Mouse (Mus musculus) heart, postnatal 0 days (tissue): Measurements from ENCODE around the gene Zmat5. TPM values are rescaled to one million over a fixed set of nuclear protein-coding genes. Genes with fewer than 3 reads are reported as not detected.

Experiments used
- ATAC-seq: fragments of 200-750 bp; cut with Nextera tagmentation; 2 replicates; pipeline ENCODE4 v1.8.0; 2017; ENCODE audit warnings: low read depth, moderate number of reproducible peaks, moderate library complexity; ENCODE audit not compliant: insufficient read depth
- DNase-seq: peaks from one replicate; pipeline ENCODE4 v3.0.0-alpha.2; 2016; ENCODE audit warnings: low spot score
- H3K27ac ChIP-seq: fragments of 300-500 bp; sonication (generic); 2 replicates; pipeline ENCODE4 v1.5.1; 2014; ENCODE audit warnings: low read depth, mild to moderate bottlenecking
- H3K27me3 ChIP-seq: fragments of 300-500 bp; sonication (generic); 2 replicates; pipeline ENCODE4 v1.6.1; 2014; ENCODE audit warnings: low read length, mixed read lengths; ENCODE audit not compliant: control insufficient read depth, insufficient read depth
- H3K36me3 ChIP-seq: fragments of 300-500 bp; sonication (generic); replicated peaks from 2 replicates; pipeline ENCODE4 v1.6.1; 2014; ENCODE audit warnings: low read length, mixed read lengths; ENCODE audit not compliant: control insufficient read depth, insufficient read depth
- H3K4me1 ChIP-seq: fragments of 300-500 bp; sonication (generic); 2 replicates; pipeline ENCODE4 v1.6.1; 2014; ENCODE audit warnings: antibody characterized with exemption; ENCODE audit not compliant: control insufficient read depth, insufficient read depth
- H3K4me2 ChIP-seq: fragments of 300-500 bp; sonication (generic); 2 replicates; pipeline ENCODE4 v1.6.1; 2014; ENCODE audit warnings: low read depth, mild to moderate bottlenecking, low read length, moderate library complexity
- H3K4me3 ChIP-seq: fragments of 300-500 bp; sonication (generic); 2 replicates; pipeline ENCODE4 v1.5.1; 2014; ENCODE audit warnings: low read depth, low read length
- H3K9ac ChIP-seq: fragments of 300-500 bp; sonication (generic); replicated peaks from 2 replicates; pipeline ENCODE4 v1.6.1; 2014; ENCODE audit warnings: low read depth, low read length, mixed read lengths
- H3K9me3 ChIP-seq: fragments of 300-500 bp; sonication (generic); replicated peaks from 2 replicates; pipeline ENCODE4 v1.6.1; 2016; ENCODE audit warnings: low read length; ENCODE audit not compliant: control insufficient read depth
- CTCF ChIP-seq: IDR thresholded peaks from 2 replicates; pipeline ENCODE4 v1.5.1; 2016; ENCODE audit warnings: antibody characterized with exemption, control low read depth, low read depth
- EP300 ChIP-seq: IDR thresholded peaks from 2 replicates; pipeline ENCODE4 v1.6.1; 2016; ENCODE audit warnings: antibody characterized with exemption, low read depth
- WGBS: fragments of 180-500 bp; shearing (Covaris S2); extraction: QIAGEN DNeasy Blood & Tissue Kit; methylation state at CpG from one replicate; pipeline ENCODE4 v1.1.7; 2014; 5-methylcytosine and 5-hydroxymethylcytosine counted together
- polyA plus RNA-seq: library from polyadenylated mRNA; unstranded; fragments of >200 nt; fragmentation: Nextera tagmentation; extraction: Ambion mirVana; gene quantifications from 2 replicates; pipeline ENCODE4 v1.2.1, GENCODE M21; 2015
- total RNA-seq: library from RNA; depleted of rRNA; stranded (reverse); fragments of >200 nt; gene quantifications from 2 replicates; pipeline ENCODE4 v1.2.3, GENCODE M21; 2014; ENCODE audit warnings: low replicate concordance

The Zmat5 gene
- total and polyA plus RNA-seq, 2 experiments from 2014 or later = 35.1 to 50.5 TPM

DNA sequence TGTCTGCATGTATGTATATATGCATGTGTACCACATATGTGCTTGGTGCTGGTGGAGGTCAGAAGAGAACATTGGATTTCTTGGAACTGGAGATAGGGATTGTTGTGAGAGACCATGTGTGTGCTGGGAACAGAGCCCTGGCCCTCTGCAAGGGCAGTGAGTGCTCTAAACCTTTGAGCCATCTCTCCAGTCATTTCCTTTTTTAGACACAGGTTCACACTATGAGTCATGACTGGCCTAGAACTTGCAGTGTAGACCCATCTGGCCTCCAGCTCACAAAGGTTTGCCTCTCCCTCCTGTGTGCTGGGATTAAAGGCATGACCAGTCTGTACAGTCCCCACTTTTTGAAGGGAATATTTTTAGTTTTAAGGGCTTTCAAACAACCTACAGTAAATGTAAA lies 8.3 kb downstream of the Zmat5 start:
- no peak overlapping the region for H3K4me2 ChIP-seq

DNA sequence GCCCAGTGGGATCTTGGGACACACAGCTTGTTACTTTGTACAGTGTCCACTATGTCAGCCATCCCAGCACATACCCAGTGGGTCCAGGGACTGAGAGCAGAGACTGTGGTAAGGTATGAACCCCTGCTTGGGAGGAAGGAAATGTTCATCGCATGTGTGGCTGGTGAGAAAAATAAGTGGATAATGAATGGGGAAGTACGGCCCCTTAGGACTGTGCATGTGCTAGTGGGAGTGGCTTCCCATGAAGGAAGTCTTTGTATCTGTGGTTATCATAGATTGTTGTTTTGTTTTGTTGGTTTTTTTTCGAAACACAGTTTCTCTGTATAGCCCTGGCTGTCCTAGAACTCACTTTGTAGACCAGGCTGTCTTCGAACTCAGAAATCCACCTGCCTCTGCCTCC lies 10.2 kb downstream of the Zmat5 start:
- no peak overlapping the region for H3K4me2 ChIP-seq
- H3K36me3 ChIP-seq = no peaks in the 10 kb centered on the region
- 75% methylated on average over 4 of the region's 4 CpGs for WGBS
- H3K4me1 ChIP-seq = peaks cover 8% of the 10 kb centered on the region; the same call in 1 of the 2 replicates
- H3K9ac ChIP-seq = no peak overlapping the region
- no peak for TF ChIP-seq EP300
- no peak for TF ChIP-seq CTCF
- no peak overlapping the region for H3K4me3 ChIP-seq
- no peaks in the 10 kb centered on the region for H3K27me3 ChIP-seq
- no peak for DNase-seq
- H3K9me3 ChIP-seq = no peaks in the 10 kb centered on the region
- H3K27ac ChIP-seq = no peak overlapping the region
- no peak for ATAC-seq

More for the DNA sequence above, 8.3 kb downstream of the Zmat5 start:
- Histone ChIP-seq H3K36me3 (no peaks in the 10 kb centered on the region), H3K9ac (no peak overlapping the region), H3K27me3 (no peaks in the 10 kb centered on the region), H3K4me1 (no peaks in the 10 kb centered on the region), H3K9me3 (no peaks in the 10 kb centered on the region), H3K4me3 (no peak overlapping the region), H3K27ac (no peak overlapping the region)
- DNase-seq = no peak
- TF ChIP-seq CTCF (no peak), EP300 (no peak)
- ATAC-seq = no peak

- H3K4me2 ChIP-seq = no peak overlapping the region
- ATAC-seq = no peak
- no peaks in the 10 kb centered on the region for H3K27me3 ChIP-seq
- no peak overlapping the region for H3K9ac ChIP-seq
- DNase-seq = no peak
- H3K27ac ChIP-seq = no peak overlapping the region
- TF ChIP-seq EP300 (no peak), CTCF (no peak)
- H3K36me3 ChIP-seq = no peaks in the 10 kb centered on the region
- H3K4me1 ChIP-seq = peaks cover 8% of the 10 kb centered on the region; the same call in 1 of the 2 replicates
- H3K4me3 ChIP-seq = no peak overlapping the region
- H3K9me3 ChIP-seq = no peaks in the 10 kb centered on the region
- WGBS = 65% methylated on average over 4 of the region's 4 CpGs
These were observed 11.1 kb downstream of the Zmat5 start for GRCm38 (mm10) chr11:4715596-4715995.

- TF ChIP-seq CTCF (no peak), EP300 (no peak)
- 92% methylated on average over 5 of the region's 5 CpGs for WGBS
These were observed 12.2 kb downstream of the Zmat5 start for GRCm38 (mm10) chr11:4716530-4717236.

GRCm38 (mm10) chr11:4718548-4718947 lies 14.1 kb downstream of the Zmat5 start:
- H3K9ac ChIP-seq = no peak overlapping the region
- H3K27ac ChIP-seq = no peak overlapping the region
- H3K4me3 ChIP-seq = no peak overlapping the region
- 48% methylated on average over 5 of the region's 5 CpGs for WGBS
- no peak overlapping the region for H3K4me2 ChIP-seq
- H3K36me3 ChIP-seq = peaks cover 15% of the 10 kb centered on the region
- no peaks in the 10 kb centered on the region for H3K27me3 ChIP-seq
- peaks cover 8% of the 10 kb centered on the region; the same call in 1 of the 2 replicates for H3K4me1 ChIP-seq
- no peaks in the 10 kb centered on the region for H3K9me3 ChIP-seq
- no peak for DNase-seq
- TF ChIP-seq EP300 = no peak
- TF ChIP-seq CTCF = no peak
- peak; percentile 14; the same call in 1 of the 2 replicates for ATAC-seq

More at GRCm38 (mm10) chr11:4716530-4717236, 12.2 kb downstream of the Zmat5 start:
- Histone ChIP-seq H3K4me3 (no peak overlapping the region), H3K4me2 (no peak overlapping the region), H3K4me1 (peaks cover 8% of the 10 kb centered on the region; the same call in 1 of the 2 replicates), H3K9ac (no peak overlapping the region), H3K27ac (no peak overlapping the region), H3K36me3 (no peaks in the 10 kb centered on the region), H3K27me3 (no peaks in the 10 kb centered on the region), H3K9me3 (no peaks in the 10 kb centered on the region)
- DNase-seq (no peak), ATAC-seq (no peak)

GRCm38 (mm10) chr11:4719961-4720360 lies 15.5 kb downstream of the Zmat5 start:
- Histone ChIP-seq H3K4me1 (peaks cover 8% of the 10 kb centered on the region; the same call in 1 of the 2 replicates), H3K4me3 (no peak overlapping the region), H3K27ac (no peak overlapping the region), H3K9me3 (no peaks in the 10 kb centered on the region), H3K27me3 (no peaks in the 10 kb centered on the region), H3K4me2 (no peak overlapping the region), H3K36me3 (peaks cover 28% of the 10 kb centered on the region), H3K9ac (no peak overlapping the region)
- ATAC-seq = no peak
- WGBS = 93% methylated on average over 9 of the region's 9 CpGs
- DNase-seq = no peak
- no peak for TF ChIP-seq CTCF
- TF ChIP-seq EP300 = no peak
